ENCODE assay signal across 8 mouse cellular contexts in the genomic region with DNA sequence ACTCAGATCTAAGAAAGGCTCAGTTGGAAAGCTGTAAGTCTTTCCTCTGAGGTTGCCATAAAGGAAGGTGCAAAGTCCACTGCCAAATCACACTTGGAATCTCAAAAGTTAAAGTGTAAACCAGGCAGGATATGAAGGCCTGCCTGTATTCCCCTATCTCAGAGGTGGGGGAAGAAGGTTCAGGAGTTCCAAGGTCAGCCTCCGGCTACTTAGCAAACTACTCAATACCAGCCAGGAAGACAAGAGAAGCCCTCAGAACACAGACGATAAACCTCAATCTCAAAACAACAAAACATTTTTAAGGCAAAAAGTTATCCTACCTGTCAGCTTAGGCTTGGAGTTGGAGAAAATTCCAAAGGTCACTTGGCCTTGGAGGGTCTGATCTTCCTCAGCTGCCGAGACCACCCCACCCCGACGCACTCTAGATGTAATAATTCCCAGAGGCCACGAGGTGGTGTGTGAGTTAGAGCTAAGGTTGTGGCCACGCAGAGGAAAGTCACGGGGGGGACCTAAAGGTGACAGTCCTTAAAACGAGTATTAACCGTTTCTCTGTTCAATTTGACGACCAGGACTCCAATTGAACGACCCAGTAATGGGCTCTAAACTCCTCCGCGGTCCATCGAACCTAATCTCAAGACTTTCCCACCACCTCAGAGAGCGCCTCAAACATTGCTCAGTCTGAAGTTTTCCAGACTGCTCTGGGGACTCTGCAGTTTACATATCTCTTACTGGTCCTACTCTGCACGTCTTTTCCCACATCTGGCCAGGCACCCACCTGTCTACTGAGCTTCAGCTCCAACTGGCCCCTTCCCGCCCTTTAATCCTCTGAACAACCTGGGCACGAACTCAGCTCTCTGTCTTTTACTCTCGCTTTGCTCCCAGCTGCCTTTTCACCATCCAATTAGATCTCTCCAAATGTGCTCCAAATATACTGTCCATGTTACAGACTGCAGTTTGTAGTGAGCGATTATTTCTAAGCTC. TPM values are rescaled to one million over a fixed set of nuclear protein-coding genes. Genes with fewer than 3 reads are reported as not detected.
DNase-seq lines count a peak whose midpoint lies in the region; ATAC-seq and TF ChIP-seq lines count a peak whose summit lies in the region.

No protein-coding gene starts in this region.

- peak overlapping the region; percentile 81 for H3K4me3 ChIP-seq in heart, embryonic 10.5 days
- peak overlapping the region; percentile 78 for H3K4me3 ChIP-seq in lung, embryonic 14.5 days (ENCODE audit: low read depth, low read length)

- H3K4me1 ChIP-seq in heart, embryonic 10.5 days, result peaks cover 9% of the 10 kb centered on the region
- 0 out of 2 replicates have a peak, but pooled peaks cover 6% of the 10 kb centered on the region for H3K4me1 ChIP-seq in lung, embryonic 14.5 days (ENCODE audit: insufficient read depth)

- no peak overlapping the region for H3K27ac ChIP-seq in heart, embryonic 10.5 days
- H3K27ac ChIP-seq in lung, embryonic 14.5 days (ENCODE audit: low read depth), result no peak overlapping the region; the same call in 1 of the 2 replicates

- ATAC-seq in lung, embryonic 14.5 days (ENCODE audit: insufficient read depth), result peak; percentile 20; the same call in 1 of the 2 replicates
- ATAC-seq in neutrophil, adult 5-6 weeks (ENCODE audit: extremely low read depth, insufficient number of reproducible peaks, low FRiP score, poor library complexity, severe bottlenecking), result peak; percentile 58

- peak; percentile 70 for DNase-seq in A20 (ENCODE audit: low read depth, low spot score)
- DNase-seq in ES-CJ7 (ENCODE audit: low read depth, low spot score), result peak; percentile 69
- DNase-seq in cerebellum, postnatal 25 days, result peak; percentile 32 to 59
- DNase-seq in heart, embryonic 10.5 days (ENCODE audit: low spot score), result peak; percentile 75
- DNase-seq in kidney, adult 8-10 months, result peak; percentile 81 to 91
- DNase-seq in lung, embryonic 14.5 days, result peak; percentile 59
- DNase-seq in urinary bladder, adult 2 months (ENCODE audit: low spot score), result no peak

- H3K9ac ChIP-seq in lung, embryonic 14.5 days, result no peak overlapping the region

- no peaks in the 10 kb centered on the region for H3K27me3 ChIP-seq in heart, embryonic 10.5 days (ENCODE audit: insufficient read depth, poor library complexity, severe bottlenecking)
- no peaks in the 10 kb centered on the region for H3K27me3 ChIP-seq in lung, embryonic 14.5 days (ENCODE audit: insufficient read depth, low read length)

- no peaks in the 10 kb centered on the region for H3K36me3 ChIP-seq in heart, embryonic 10.5 days
- no peaks in the 10 kb centered on the region for H3K36me3 ChIP-seq in lung, embryonic 14.5 days (ENCODE audit: insufficient read depth)

- no peaks in the 10 kb centered on the region for H3K9me3 ChIP-seq in heart, embryonic 10.5 days
- no peaks in the 10 kb centered on the region for H3K9me3 ChIP-seq in lung, embryonic 14.5 days (ENCODE audit: low read depth, low read length)

- H3K4me2 ChIP-seq in lung, embryonic 14.5 days, result peak overlapping the region; percentile 81

- TF ChIP-seq CTCF in lung, embryonic 14.5 days (IDR thresholded peaks at IDR 0.05; ENCODE audit: low read depth), result peak; percentile 64

- whole genome bisulfite sequencing in heart, embryonic 10.5 days, result 13% methylated on average over 21 of the region's 21 CpGs
- 11% methylated on average over 21 of the region's 21 CpGs for WGBS in lung, embryonic 14.5 days

RNA-seq across cellular contexts. Expression of gene Dcbld1, which starts 0.9 kb away (rescaled TPM):
- 9.9 and 17.0 TPM in 2 replicates for polyA plus RNA-seq in heart, embryonic 10.5 days (2016; fragmentation: Nextera tagmentation; extraction: Ambion mirVana)
- polyA plus RNA-seq in lung, embryonic 14.5 days (2014; fragmentation: Nextera tagmentation; extraction: Ambion mirVana), result 23.4 and 24.5 TPM in 2 replicates
- 0.86 and 1.2 TPM in 2 replicates for total RNA-seq in neutrophil, adult 5-6 weeks (2017)
- polyA plus RNA-seq in urinary bladder, adult 2 months (2012; rRNA removed), result 5.3 and 5.4 TPM in 2 replicates

RNA-seq across cellular contexts. Expression of gene Ros1, which starts 37.4 kb away (rescaled TPM):
- polyA plus RNA-seq in heart, embryonic 10.5 days (2016; fragmentation: Nextera tagmentation; extraction: Ambion mirVana), result not detected in 2 replicates
- polyA plus RNA-seq in lung, embryonic 14.5 days (2014; fragmentation: Nextera tagmentation; extraction: Ambion mirVana), result 0.07 TPM in 2 replicates
- total RNA-seq in neutrophil, adult 5-6 weeks (2017), result not detected in 2 replicates
- polyA plus RNA-seq in urinary bladder, adult 2 months (2012; rRNA removed), result not detected in 2 replicates
